Mouse (Mus musculus): ENCODE data around the gene Shank2. TPM values are rescaled to one million over a fixed set of nuclear protein-coding genes. Genes with fewer than 3 reads are reported as not detected.

Gene Shank2
- total RNA-seq, 2 experiments from 2014 or later, result 0.69 to 0.93 TPM

- intact Hi-C loops (cut with DNase I), result no loop called here
- DNase-seq, result peak; percentile 41 to 46
Observed at GRCm38 (mm10) chr7:144207100-144207499, 205.4 kb downstream of the Shank2 start.

GRCm38 (mm10) chr7:144207849-144208248 is 206.1 kb downstream of the Shank2 start:
- DNase-seq, result peak; percentile 90
- intact Hi-C loops (cut with DNase I), result loop anchor here (1.0 kb wide), 1 partner anchor 111 kb away; no protein-coding TSS in a partner anchor

GRCm38 (mm10) chr7:144208628-144209027 is 206.9 kb downstream of the Shank2 start:
- intact Hi-C loops (cut with DNase I), result loop anchor here (1.0 kb wide), 1 partner anchor 111 kb away; no protein-coding TSS in a partner anchor
- DNase-seq, result no peak

- DNase-seq, result no peak
- intact Hi-C loops (cut with DNase I), result loop anchor here (10.0 kb wide), 1 partner anchor 564 kb away; no protein-coding TSS in a partner anchor
Observed at GRCm38 (mm10) chr7:144210526-144210925, 208.8 kb downstream of the Shank2 start.

GRCm38 (mm10) chr7:144212694-144213093 is 211.0 kb downstream of the Shank2 start:
- intact Hi-C loops (cut with DNase I), result loop anchor here (10.0 kb wide), 1 partner anchor 562 kb away; no protein-coding TSS in a partner anchor
- no peak for DNase-seq

- intact Hi-C loops (cut with DNase I), result loop anchor here (1.0 to 10.0 kb wide), 3 partner anchors 209 to 558 kb away; no protein-coding TSS in a partner anchor
Observed at GRCm38 (mm10) chr7:144217192-144217591, 215.5 kb downstream of the Shank2 start.

GRCm38 (mm10) chr7:144228683-144229082 is 227.0 kb downstream of the Shank2 start:
- intact Hi-C loops (cut with DNase I), result no loop called here
- DNase-seq, result no peak

More at GRCm38 (mm10) chr7:144217192-144217591, 215.5 kb downstream of the Shank2 start:
- peak; percentile 72 to 80 for DNase-seq

- DNase-seq, result no peak
- intact Hi-C loops (cut with DNase I), result no loop called here
Observed at GRCm38 (mm10) chr7:144229421-144229820, 227.7 kb downstream of the Shank2 start.

- intact Hi-C loops (cut with DNase I), result no loop called here
Observed at GRCm38 (mm10) chr7:144232132-144232706, 230.5 kb downstream of the Shank2 start.

GRCm38 (mm10) chr7:144233479-144233878 is 231.8 kb downstream of the Shank2 start:
- intact Hi-C loops (cut with DNase I), result no loop called here
- peak in 1 of 2 experiments; percentile 15 for DNase-seq

More at GRCm38 (mm10) chr7:144232132-144232706, 230.5 kb downstream of the Shank2 start:
- DNase-seq, result no peak

- peak in 1 of 2 experiments; percentile 7 for DNase-seq
- intact Hi-C loops (cut with DNase I), result no loop called here
Observed at GRCm38 (mm10) chr7:144234783-144235182, 233.1 kb downstream of the Shank2 start.

GRCm38 (mm10) chr7:144235523-144235922 is 233.8 kb downstream of the Shank2 start:
- intact Hi-C loops (cut with DNase I), result no loop called here
- no peak for DNase-seq

- intact Hi-C loops (cut with DNase I), result no loop called here
Observed at GRCm38 (mm10) chr7:144236802-144237201, 235.1 kb downstream of the Shank2 start.

GRCm38 (mm10) chr7:144238409-144238808 is 236.7 kb downstream of the Shank2 start:
- DNase-seq, result peak in 1 of 2 experiments; percentile 10
- intact Hi-C loops (cut with DNase I), result no loop called here

More at GRCm38 (mm10) chr7:144236802-144237201, 235.1 kb downstream of the Shank2 start:
- no peak for DNase-seq

- no peak for DNase-seq
- intact Hi-C loops (cut with DNase I), result no loop called here
Observed at GRCm38 (mm10) chr7:144238992-144239391, 237.3 kb downstream of the Shank2 start.

GRCm38 (mm10) chr7:144239571-144240370 is 238.0 kb downstream of the Shank2 start:
- intact Hi-C loops (cut with DNase I), result no loop called here
- DNase-seq, result no peak

- DNase-seq, result no peak
- intact Hi-C loops (cut with DNase I), result no loop called here
Observed at GRCm38 (mm10) chr7:144240736-144241343, 239.1 kb downstream of the Shank2 start.

- intact Hi-C loops (cut with DNase I), result no loop called here
Observed at GRCm38 (mm10) chr7:144244203-144244602, 242.5 kb downstream of the Shank2 start.

GRCm38 (mm10) chr7:144246271-144246670 is 244.5 kb downstream of the Shank2 start:
- no peak for DNase-seq
- intact Hi-C loops (cut with DNase I), result no loop called here

More at GRCm38 (mm10) chr7:144244203-144244602, 242.5 kb downstream of the Shank2 start:
- DNase-seq, result no peak

GRCm38 (mm10) chr7:144248686-144249422 is 247.1 kb downstream of the Shank2 start:
- DNase-seq, result no peak
- intact Hi-C loops (cut with DNase I), result no loop called here
